Mouse (Mus musculus) forebrain, embryonic 13.5 days (tissue): ENCODE results near the gene Ttc3. TPM values are rescaled to one million over a fixed set of nuclear protein-coding genes. Genes with fewer than 3 reads are reported as not detected.
"Not testable (repeated sequence)": the region's sequence is repeated elsewhere in the genome, so short reads cannot be mapped to it uniquely, and the experiment has no call there.

ENCODE experiments used
- ATAC-seq: fragments of 200-750 bp; cut with Nextera tagmentation; 2 replicates; pipeline ENCODE4 v1.8.0; 2017
- H3K27ac ChIP-seq: fragments of 300-500 bp; sonication (generic); 2 replicates; pipeline ENCODE4 v1.5.1; 2015; ENCODE audit warnings: inconsistent platforms, mild to moderate bottlenecking, moderate library complexity
- H3K27me3 ChIP-seq: fragments of 300-500 bp; sonication (generic); 2 replicates; pipeline ENCODE4 v1.6.1; 2015; ENCODE audit warnings: mild to moderate bottlenecking, inconsistent platforms
- H3K36me3 ChIP-seq: fragments of 300-500 bp; sonication (generic); 2 replicates; pipeline ENCODE4 v1.6.1; 2015; ENCODE audit warnings: mild to moderate bottlenecking, inconsistent platforms; ENCODE audit not compliant: poor library complexity, severe bottlenecking
- H3K4me1 ChIP-seq: fragments of 300-500 bp; sonication (generic); 2 replicates; pipeline ENCODE4 v1.6.1; 2015; ENCODE audit warnings: inconsistent platforms
- H3K4me2 ChIP-seq: fragments of 300-500 bp; sonication (generic); 2 replicates; pipeline ENCODE4 v1.6.1; 2015; ENCODE audit warnings: inconsistent platforms, mild to moderate bottlenecking, moderate library complexity
- H3K4me3 ChIP-seq: fragments of 300-500 bp; sonication (generic); 2 replicates; pipeline ENCODE4 v1.5.1; 2015; ENCODE audit warnings: mild to moderate bottlenecking, inconsistent platforms
- H3K9ac ChIP-seq: fragments of 300-500 bp; sonication (generic); 2 replicates; pipeline ENCODE4 v1.6.1; 2015; ENCODE audit warnings: mild to moderate bottlenecking, inconsistent platforms
- H3K9me3 ChIP-seq: fragments of 300-500 bp; sonication (generic); replicated peaks from 2 replicates; pipeline ENCODE4 v1.6.1; 2016; ENCODE audit warnings: inconsistent platforms
- WGBS: fragments of 180-500 bp; shearing (Covaris S2); methylation state at CpG from one replicate; pipeline ENCODE4 v1.1.7; 2015; 5-methylcytosine and 5-hydroxymethylcytosine counted together
- polyA plus RNA-seq: library from polyadenylated mRNA; unstranded; fragments of >200 nt; fragmentation: Nextera tagmentation; extraction: Ambion mirVana; gene quantifications from 2 replicates; pipeline ENCODE4 v1.2.1, GENCODE M21; 2015

The Ttc3 gene
- polyA plus RNA-seq, 1 experiment from 2014 or later: 644 TPM

DNA sequence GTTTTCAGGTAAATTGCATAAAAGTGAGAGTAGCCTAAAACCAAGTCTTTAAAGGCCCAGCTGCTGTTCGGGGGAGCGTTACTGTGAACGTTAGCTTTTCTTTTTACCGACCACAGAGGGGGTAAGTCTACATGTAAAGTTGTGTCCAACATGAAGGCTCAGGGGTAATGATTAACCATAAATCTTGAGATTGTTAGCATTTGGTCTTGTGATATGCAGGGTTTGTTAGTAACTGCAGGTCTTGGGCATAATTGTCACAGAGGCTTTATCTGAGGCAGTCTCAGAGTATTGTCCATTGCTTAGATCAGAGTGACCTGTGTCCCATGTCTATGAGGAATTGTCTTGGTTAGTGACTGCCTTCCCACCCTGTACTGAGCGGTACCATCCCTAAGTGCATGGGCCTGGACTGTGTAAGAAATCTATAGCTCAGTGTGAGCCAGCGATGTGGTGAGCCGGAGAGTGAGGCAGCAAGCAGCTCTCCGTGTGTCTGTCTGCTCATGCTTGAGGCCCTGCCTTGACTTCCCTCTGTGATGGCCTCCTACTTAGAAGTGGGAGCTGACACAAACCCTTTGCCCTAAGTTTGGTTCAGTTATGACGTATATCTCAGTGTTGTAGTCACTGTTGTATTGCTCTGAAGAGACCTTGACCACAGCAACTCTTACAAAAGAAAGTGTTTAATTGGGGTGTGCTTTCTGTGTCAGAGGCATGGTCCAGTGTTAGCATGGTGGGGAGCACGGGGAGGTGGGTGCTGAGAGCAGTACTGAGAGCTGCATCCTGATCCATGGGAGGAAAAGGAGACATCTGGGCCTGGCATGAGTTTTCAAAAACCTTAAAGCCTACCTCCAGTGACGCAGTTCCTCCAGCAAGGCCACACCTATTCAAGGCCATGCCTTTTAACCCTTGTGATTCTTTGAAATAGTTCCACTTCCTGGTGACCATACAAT lies 81.4 kb downstream of the Ttc3 start:
- ATAC-seq: no peak
- Histone ChIP-seq H3K9me3 (no peaks in the 10 kb centered on the region), H3K4me3 (no peak overlapping the region), H3K27ac (no peak overlapping the region), H3K36me3 (peaks cover 92% of the 10 kb centered on the region), H3K27me3 (no peaks in the 10 kb centered on the region), H3K9ac (no peak overlapping the region), H3K4me1 (no peaks in the 10 kb centered on the region), H3K4me2 (no peak overlapping the region)
- WGBS: 92% methylated on average over 11 of the region's 11 CpGs

DNA sequence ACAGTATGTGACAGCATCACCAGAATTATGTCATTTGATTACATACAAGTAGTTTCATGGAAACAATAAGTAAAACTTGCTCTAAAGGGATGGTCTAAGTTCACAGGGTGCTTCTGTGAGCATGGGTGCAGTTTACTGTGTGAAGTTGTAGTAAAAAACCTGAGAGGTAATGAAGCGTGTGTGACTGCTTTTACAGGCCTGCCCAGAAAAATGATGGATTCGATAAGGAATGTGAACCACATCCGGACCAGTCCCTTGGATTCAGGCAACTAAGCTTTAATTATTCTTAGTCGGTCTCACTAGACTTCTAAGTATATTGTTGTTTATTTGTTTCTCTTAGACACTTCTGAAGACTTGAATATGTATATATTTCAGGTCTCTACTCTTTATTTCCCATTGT lies 82.3 kb downstream of the Ttc3 start:
- Histone ChIP-seq H3K4me1 (no peaks in the 10 kb centered on the region), H3K36me3 (peaks cover 94% of the 10 kb centered on the region), H3K9me3 (no peaks in the 10 kb centered on the region), H3K4me3 (no peak overlapping the region), H3K9ac (no peak overlapping the region), H3K4me2 (no peak overlapping the region), H3K27me3 (no peaks in the 10 kb centered on the region), H3K27ac (no peak overlapping the region)
- ATAC-seq: no peak
- 92% methylated on average over 4 of the region's 4 CpGs for WGBS

DNA sequence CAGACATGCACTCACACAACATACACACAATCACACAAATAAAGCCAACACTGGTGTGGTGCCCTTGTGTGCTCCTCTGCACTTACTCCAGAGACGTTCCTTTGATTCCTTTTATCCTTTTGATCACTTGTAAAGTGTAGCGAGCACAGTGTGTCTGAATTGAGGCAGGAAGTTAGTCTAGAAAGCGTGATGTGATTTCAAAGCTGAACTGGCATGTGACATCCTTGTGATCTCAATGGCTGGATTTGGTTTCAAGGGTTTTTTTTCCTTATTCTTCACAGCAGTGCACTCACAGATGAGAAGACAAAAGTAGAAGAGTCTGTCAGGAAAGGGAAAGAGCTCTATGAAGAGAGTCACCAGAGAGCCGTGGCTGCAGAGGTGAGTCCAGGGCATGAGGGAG lies 83.7 kb downstream of the Ttc3 start:
- ATAC-seq: no peak
- H3K27me3 ChIP-seq: no peaks in the 10 kb centered on the region
- no peaks in the 10 kb centered on the region for H3K4me1 ChIP-seq
- H3K27ac ChIP-seq: no peak overlapping the region
- no peak overlapping the region for H3K4me3 ChIP-seq
- H3K4me2 ChIP-seq: no peak overlapping the region
- no peak overlapping the region for H3K9ac ChIP-seq
- WGBS: 67% methylated on average over 4 of the region's 4 CpGs
- H3K36me3 ChIP-seq: peaks cover 94% of the 10 kb centered on the region
- H3K9me3 ChIP-seq: no peaks in the 10 kb centered on the region

DNA sequence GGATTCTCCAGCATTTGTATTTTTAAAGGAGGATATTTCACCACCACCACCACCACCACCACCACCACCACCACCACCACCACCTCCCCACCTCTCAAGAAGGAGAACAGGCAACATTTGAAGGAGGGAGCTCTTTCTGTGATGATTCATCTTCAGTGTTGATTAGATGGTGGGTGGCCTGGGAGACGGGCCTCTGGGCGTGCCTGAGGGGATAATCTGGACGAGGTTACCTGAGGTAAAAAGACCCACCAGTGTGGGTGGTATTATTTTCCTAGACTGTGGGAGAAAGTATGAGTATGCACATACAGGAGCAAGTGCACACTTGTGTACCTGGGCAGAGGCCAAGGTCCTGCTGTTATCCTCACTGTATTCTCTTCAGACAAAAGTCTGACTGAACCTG lies 93.6 kb downstream of the Ttc3 start:
- no peak for ATAC-seq
- Histone ChIP-seq H3K36me3 (peaks cover 99% of the 10 kb centered on the region), H3K4me1 (no peaks in the 10 kb centered on the region), H3K27me3 (no peaks in the 10 kb centered on the region), H3K4me2 (no peak overlapping the region), H3K27ac (no peak overlapping the region), H3K9me3 (no peaks in the 10 kb centered on the region), H3K4me3 (no peak overlapping the region), H3K9ac (no peak overlapping the region)
- WGBS: 90% methylated on average over 3 of the region's 3 CpGs

DNA sequence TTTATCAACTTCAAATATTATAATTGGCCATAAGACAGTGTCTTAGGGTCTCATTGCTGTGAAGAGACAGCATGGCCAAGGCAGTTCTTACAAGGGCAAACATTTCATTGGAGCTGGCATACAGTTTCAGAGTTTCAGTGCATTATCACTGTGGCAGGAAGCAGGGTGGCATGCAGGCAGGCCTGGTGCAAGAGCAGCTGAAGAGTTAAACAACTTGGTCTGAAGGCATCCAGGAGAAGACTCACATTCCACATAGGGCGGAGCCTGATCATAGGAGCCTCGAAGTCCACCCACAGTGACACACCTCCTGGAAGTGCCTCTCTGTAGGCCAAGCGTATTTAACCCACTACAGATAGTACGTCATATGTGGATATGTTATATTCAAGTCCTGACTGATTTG lies 95.5 kb downstream of the Ttc3 start:
- WGBS: 94% methylated on average over 4 of the region's 4 CpGs

DNA sequence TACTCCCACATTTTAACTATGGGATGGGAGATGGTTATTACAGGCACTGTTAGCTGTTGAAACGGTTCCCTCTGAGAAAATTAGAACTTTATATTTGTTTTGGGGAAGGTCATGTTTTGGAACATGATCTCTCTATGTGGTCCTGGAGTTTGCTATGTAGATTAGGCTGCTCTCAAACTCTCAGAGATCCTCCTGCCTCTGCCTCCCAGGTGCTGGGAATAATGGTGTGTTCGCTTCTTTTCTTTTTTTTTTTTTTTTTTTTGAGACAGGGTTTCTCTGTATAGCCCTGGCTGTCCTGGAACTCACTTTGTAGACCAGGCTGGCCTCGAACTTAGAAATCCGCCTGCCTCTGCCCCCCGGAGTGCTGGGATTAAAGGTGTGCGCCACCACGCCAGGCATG lies 95.9 kb downstream of the Ttc3 start:
- not testable (repeated sequence) for H3K4me3 ChIP-seq, H3K9me3 ChIP-seq, H3K4me1 ChIP-seq, H3K27me3 ChIP-seq, H3K27ac ChIP-seq, ATAC-seq, H3K9ac ChIP-seq, H3K4me2 ChIP-seq
- WGBS: 97% methylated on average over 7 of the region's 7 CpGs
- peaks cover 96% of the 10 kb centered on the region for H3K36me3 ChIP-seq

More for the DNA sequence above, 95.5 kb downstream of the Ttc3 start:
- H3K9ac ChIP-seq: no peak overlapping the region
- H3K4me2 ChIP-seq: no peak overlapping the region
- no peaks in the 10 kb centered on the region for H3K9me3 ChIP-seq
- H3K4me3 ChIP-seq: no peak overlapping the region
- peaks cover 98% of the 10 kb centered on the region for H3K36me3 ChIP-seq
- no peaks in the 10 kb centered on the region for H3K27me3 ChIP-seq
- no peak for ATAC-seq
- H3K27ac ChIP-seq: no peak overlapping the region
- no peaks in the 10 kb centered on the region for H3K4me1 ChIP-seq

DNA sequence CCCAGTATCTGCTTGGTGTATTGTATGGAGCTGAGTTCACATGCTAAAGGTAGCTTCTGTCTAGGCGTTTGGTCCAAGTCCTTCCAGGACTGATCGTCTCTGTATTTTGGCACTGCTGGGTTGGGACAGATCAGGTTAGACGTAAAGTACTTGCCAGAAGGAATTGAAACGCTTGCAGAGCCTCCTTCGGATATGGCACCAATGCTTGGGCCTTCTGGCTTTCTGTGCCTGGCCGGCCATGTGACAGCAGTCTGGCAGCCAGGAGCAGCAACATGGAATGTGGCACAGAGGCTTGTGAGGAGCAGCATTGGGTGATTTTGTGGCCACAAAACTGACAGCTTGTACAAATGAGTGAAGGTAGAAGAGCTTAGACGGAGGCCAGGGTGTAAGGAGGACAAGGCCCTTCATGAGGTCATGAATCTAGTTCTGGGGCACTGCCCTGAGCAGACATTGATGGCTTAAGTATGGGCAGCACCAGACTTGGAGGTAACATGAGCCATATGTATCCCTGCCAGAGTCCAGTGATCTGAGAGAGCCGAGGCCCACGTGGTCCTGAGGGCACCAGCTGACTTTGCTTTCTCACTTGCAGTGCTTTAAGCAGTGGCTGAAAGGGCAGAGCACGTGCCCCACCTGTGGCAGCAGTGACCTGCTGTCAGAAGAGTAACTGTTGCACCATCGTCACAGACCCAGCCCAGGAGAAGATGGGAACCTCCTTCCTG lies 97.1 kb downstream of the Ttc3 start:
- WGBS: 93% methylated on average over 11 of the region's 11 CpGs
- H3K36me3 ChIP-seq: peaks cover 86% of the 10 kb centered on the region

DNA sequence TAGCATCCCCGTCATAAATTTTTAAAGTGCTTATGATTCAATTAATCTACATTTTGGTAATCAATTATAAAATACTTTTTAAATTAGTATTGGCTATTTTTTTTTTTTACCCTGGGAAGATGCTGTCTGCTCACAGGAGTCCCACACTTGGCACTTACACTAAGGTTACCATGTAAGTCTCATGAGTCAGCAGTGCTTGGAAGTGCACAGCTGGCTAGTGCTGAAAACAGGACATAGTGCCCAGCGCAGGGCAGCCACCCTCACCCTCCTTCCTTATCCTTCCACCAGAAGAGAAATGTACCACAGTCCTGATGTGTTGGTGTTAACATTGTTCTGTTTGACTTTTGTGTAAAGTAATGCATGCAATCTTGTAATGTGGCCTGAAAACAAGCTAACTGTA lies 98.0 kb downstream of the Ttc3 start:
- H3K4me3 ChIP-seq: no peak overlapping the region
- no peak overlapping the region for H3K27ac ChIP-seq
- H3K9ac ChIP-seq: no peak overlapping the region
- H3K4me1 ChIP-seq: peaks cover 21% of the 10 kb centered on the region
- H3K9me3 ChIP-seq: no peaks in the 10 kb centered on the region
- no peak for ATAC-seq
- H3K27me3 ChIP-seq: no peaks in the 10 kb centered on the region
- peaks cover 84% of the 10 kb centered on the region for H3K36me3 ChIP-seq
- 94% methylated on average over 2 of the region's 2 CpGs for WGBS
- H3K4me2 ChIP-seq: no peak overlapping the region

More for the DNA sequence above, 97.1 kb downstream of the Ttc3 start:
- H3K4me3 ChIP-seq: no peak overlapping the region
- no peak for ATAC-seq
- H3K27ac ChIP-seq: no peak overlapping the region
- no peaks in the 10 kb centered on the region for H3K9me3 ChIP-seq
- no peak overlapping the region for H3K4me2 ChIP-seq
- H3K9ac ChIP-seq: no peak overlapping the region
- no peaks in the 10 kb centered on the region for H3K27me3 ChIP-seq
- peaks cover 12% of the 10 kb centered on the region for H3K4me1 ChIP-seq

DNA sequence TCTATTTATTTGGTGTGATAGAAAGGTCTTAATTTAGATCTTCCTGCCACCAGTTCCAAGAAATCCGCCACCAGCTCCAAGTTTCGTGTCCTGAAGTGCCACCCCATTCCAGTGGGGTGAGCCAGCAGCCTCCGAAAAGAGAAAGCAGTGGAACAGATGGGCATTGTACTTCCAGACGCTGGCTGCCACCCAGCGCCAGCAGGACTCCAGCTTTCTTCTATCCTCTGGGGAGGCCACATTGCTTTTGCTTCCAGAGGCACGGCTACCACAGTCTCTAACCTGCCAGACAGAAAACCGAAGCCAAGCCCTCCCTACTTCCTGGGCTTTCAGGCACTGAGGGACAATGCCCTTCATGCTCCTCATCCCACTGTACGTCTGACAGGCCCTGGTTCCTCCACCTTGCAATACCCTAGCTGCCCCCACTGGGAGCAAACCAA lies 102.1 kb downstream of the Ttc3 start:
- H3K9ac ChIP-seq: peak overlapping the region; percentile 27; the same call in 1 of the 2 replicates
- peaks cover 22% of the 10 kb centered on the region for H3K4me1 ChIP-seq
- peaks cover 51% of the 10 kb centered on the region for H3K36me3 ChIP-seq
- H3K4me3 ChIP-seq: no peak overlapping the region
- no peak overlapping the region for H3K4me2 ChIP-seq
- no peaks in the 10 kb centered on the region for H3K9me3 ChIP-seq
- peak overlapping the region; percentile 93 for H3K27ac ChIP-seq
- peak; percentile 90 for ATAC-seq
- no peaks in the 10 kb centered on the region for H3K27me3 ChIP-seq
- 31% methylated on average over 8 of the region's 8 CpGs for WGBS

DNA sequence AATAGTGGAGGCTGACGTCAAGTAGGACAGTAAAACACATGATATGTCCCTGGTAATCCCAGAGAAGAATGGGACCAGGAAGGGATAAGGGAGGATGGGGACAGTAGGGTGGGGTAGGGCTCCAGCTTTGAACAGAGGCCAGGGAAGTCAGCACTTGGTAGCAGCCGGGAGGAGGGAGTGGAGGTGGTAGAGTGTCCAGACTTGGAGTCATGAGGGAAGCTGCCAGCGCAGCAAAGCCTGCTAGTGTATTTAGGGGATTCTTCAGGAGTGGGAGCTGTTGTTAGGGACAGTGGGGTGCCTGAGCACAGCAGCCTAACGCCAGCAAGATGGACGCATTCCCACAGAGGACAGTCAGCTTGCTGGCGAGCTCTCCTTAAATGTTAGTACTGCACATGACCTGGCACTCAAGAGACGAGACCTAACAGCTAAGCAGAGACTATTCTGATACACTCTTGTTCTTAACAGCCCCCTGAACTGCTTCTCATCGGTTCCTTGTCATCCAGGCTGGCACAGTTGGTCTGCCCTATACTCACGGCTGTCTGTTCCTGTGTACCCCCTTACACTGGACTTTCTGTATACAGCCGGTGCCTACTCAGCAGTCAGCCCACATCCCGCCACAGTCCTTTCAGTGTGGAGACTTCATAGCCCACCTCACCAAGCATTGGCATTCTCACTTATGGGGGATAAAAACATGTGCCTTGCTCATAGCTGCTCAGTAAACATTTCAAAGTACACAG lies 102.8 kb downstream of the Ttc3 start:
- H3K4me3 ChIP-seq: no peak overlapping the region
- H3K27me3 ChIP-seq: no peaks in the 10 kb centered on the region
- 75% methylated on average over 11 of the region's 11 CpGs for WGBS
- H3K27ac ChIP-seq: peak overlapping the region; percentile 93
- H3K4me1 ChIP-seq: peaks cover 22% of the 10 kb centered on the region
- no peaks in the 10 kb centered on the region for H3K9me3 ChIP-seq
- no peak overlapping the region for H3K4me2 ChIP-seq
- no peak overlapping the region for H3K9ac ChIP-seq
- peaks cover 47% of the 10 kb centered on the region for H3K36me3 ChIP-seq
- ATAC-seq: peak; percentile 56

DNA sequence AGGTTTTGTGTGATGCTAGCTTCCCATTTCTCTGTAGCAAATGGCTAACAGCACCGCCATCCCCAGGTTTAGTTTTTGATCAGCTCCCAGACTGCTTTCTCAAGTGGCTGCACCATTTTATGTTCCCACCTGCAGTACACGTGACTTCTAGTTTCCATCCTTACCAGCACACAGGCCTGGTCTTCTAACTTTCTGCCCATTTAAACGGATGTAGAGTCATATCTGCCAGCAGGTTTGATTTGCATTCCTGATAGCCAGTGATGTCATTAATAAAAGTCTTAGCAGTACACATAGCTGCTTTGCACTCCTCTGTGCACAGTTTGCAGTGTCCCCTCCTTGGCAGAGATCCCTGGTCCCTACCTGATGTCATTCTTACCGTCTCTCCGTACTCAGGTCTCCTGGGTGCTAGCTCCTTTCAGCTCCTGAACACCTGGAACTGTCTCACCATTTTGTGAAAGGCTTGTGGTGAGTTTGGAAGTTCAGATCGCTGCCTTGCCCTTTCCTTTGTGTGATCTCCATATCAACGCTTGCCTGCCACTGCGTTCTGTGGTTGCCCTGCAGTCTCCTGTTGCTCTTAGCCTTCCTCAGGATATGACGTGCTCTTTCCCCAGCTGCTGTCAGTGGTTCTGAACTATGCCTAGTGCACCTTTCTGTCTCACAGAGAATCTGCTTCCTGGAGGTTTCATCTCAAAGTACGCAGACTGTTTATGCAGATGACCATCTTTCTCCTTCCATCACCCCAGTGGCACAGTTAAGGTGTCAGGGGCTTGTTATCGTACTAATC lies 114.5 kb downstream of the Ttc3 start:
- Histone ChIP-seq H3K27me3 (no peaks in the 10 kb centered on the region), H3K27ac (no peak overlapping the region), H3K9me3 (no peaks in the 10 kb centered on the region), H3K4me2 (no peak overlapping the region), H3K9ac (no peak overlapping the region), H3K4me1 (no peaks in the 10 kb centered on the region), H3K4me3 (no peak overlapping the region), H3K36me3 (no peaks in the 10 kb centered on the region)
- no peak for ATAC-seq
- 84% methylated on average over 11 of the region's 11 CpGs for WGBS
